Mouse (Mus musculus) bone marrow macrophage, adult 2 months (primary cell): ENCODE data around the gene Rimklb.

ENCODE experiments used
- CTCF ChIP-seq: IDR thresholded peaks from 2 replicates; pipeline ENCODE4 v1.5.1; 2012; ENCODE audit warnings: low read depth, mild to moderate bottlenecking, low read length, moderate library complexity
- POLR2A ChIP-seq: IDR thresholded peaks from 2 replicates; pipeline ENCODE4 v1.6.1; 2012; ENCODE audit warnings: mild to moderate bottlenecking, low read depth, low read length, borderline replicate concordance

GRCm38 (mm10) chr6:122445215-122445614 lies 53.3 kb downstream of the Rimklb start:
- no peak for TF ChIP-seq CTCF
- no peak for TF ChIP-seq POLR2A
